Mouse (Mus musculus): ENCODE measurements around the gene Gemin8.

Gene Gemin8

DNA sequence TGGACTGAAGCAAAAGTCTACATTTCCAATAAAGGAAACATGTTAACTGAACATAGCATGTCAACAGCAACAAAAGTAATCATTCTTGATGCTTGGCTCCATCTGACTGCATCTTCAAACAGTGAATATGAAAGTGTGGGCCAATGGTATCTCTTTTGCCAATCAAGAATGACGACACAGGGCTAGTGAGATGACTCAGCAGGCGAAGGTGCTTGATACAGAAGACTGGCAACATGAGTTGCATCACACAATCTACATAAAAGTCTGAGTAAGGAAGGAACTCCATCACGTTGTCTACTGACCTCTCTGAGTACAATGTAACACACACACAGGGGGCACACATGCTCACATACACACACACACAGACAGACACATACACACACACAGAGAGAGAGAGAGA lies 59.5 kb downstream of the Gemin8 start:
- no peak for DNase-seq (ENCODE audit: extremely low read depth, low read depth)

DNA sequence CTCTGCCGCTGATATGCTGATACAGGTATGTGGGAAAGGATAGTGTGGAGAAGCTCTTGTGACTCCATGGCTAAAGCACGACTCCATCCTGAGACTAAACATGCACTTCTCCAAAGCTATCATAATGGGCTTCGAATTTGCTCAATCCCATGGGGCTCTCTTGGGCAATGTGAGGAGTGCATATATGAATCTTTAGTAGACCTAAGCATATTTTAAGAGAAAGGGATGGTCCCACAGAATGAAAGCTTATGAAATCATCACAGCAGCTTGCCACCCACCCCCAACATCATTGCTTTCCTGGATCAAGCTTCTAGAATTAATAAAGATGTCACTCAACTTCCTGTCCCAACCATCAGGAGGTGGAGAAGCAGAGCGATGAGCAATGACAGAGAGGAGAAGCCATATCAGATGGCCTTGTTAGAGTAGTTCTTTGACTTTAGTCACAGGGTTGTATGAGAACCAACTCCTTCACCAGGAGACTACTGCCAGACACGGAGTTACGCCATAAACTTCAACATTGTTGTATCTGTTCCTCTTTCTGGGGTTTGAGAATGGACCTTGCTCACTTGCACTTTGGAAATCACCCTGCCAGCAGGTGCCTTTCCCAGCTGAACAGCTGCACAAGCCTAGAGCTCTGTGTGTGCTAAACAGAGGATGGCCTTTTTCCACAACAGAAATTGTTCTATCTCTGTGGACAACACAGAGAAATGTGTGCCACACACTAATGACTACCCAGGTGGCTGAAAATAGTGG lies 60.4 kb downstream of the Gemin8 start:
- DNase-seq (ENCODE audit: extremely low read depth, low read depth) = no peak

DNA sequence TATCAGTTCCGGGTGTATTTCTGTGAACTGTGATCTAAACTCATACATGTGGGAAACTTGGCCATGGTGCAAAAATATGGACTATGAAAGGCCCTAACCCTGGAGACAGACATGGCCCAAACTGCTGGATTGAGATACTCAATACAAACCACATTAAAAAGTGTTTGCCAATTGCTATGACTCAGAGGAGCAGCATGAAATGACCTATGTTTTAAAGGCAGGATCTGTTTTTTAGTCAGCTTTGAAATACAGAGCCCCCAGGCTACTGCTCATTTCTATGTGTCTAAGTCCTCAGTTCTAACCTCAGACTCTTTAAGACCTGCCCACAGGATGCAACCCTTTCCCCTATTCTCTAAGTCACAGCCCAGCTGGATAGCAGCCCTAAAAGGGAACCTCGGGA lies 65.9 kb downstream of the Gemin8 start:
- DNase-seq (ENCODE audit: extremely low read depth, low read depth) = no peak

DNA sequence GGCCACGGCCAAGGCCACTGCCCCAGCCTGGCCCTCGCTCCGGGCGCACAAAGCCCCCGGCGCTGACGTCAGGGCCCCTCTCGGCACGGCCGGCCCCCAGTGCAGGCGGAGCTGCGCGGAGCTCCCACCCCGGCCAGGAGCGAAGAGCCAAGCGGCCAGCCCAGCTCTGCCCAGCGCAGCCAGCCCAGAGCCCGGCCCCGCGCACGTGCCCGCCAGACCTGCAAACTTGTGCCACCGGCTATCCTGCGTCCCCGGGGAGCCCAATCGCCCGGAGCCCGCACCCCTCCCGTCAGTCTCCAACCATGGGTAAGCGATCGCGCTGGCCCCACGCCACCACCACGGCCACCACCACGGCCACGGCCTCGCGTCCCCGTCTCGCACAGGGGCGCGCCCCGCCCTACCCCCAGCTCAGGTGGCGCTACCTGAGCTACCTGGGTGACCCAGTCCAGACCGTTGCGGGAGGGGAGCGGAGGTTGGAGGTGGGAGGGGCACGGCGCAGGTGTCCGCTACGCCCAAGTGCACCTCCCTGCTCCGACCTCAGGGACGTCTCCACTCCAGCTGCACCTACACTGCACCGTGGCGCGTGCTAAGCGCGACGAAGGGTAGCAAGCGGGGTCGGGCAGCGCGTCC lies 68.7 kb downstream of the Gemin8 start, which contains the start of gene Gpm6b:
TSS of gene Gpm6b (plus strand) at position 81 of the 630 bp plus-strand sequence.
- DNase-seq (ENCODE audit: extremely low read depth, low read depth) = no peak

DNA sequence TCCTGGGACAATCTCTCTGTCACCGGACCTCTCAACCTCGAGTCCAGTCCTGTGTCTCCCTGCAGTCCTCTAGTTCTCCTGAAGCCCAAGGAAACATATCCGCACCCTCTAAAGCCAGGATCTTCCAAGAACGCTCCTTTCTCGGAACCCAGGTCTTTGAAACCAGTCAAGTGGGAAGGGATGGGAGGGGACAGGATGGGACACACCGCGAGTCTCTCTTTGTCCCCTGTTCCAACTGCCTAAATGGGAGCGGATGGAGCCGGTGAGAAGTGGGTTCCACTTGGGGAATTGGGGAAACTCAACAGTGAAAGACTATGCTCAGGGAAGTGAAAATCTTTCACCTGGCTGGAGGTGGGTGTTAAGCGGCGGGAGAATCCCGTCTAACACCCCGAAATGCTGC lies 69.3 kb downstream of the Gemin8 start:
- DNase-seq (ENCODE audit: extremely low read depth, low read depth) = no peak

Measured in MEL-GATA-1-ER (cell line).